Mouse (Mus musculus) midbrain, embryonic 13.5 days (tissue): ENCODE data around the gene Prss46. TPM values are rescaled to one million over a fixed set of nuclear protein-coding genes. Genes with fewer than 3 reads are reported as not detected.
"Not testable (repeated sequence)": the region's sequence is repeated elsewhere in the genome, so short reads cannot be mapped to it uniquely, and the experiment has no call there.

Source experiments
- ATAC-seq: fragments of 200-750 bp; cut with Nextera tagmentation; 2 replicates; pipeline ENCODE4 v1.8.0; 2017; ENCODE audit warnings: mild to moderate bottlenecking, moderate TSS enrichment, moderate library complexity
- H3K27ac ChIP-seq: fragments of 300-500 bp; sonication (generic); 2 replicates; pipeline ENCODE4 v1.5.1; 2015; ENCODE audit warnings: inconsistent platforms, mild to moderate bottlenecking, moderate library complexity
- H3K27me3 ChIP-seq: fragments of 300-500 bp; sonication (generic); 2 replicates; pipeline ENCODE4 v1.6.1; 2015; ENCODE audit warnings: mild to moderate bottlenecking, inconsistent platforms
- H3K36me3 ChIP-seq: fragments of 300-500 bp; sonication (generic); 2 replicates; pipeline ENCODE4 v1.6.1; 2015; ENCODE audit warnings: mild to moderate bottlenecking, inconsistent platforms
- H3K4me1 ChIP-seq: fragments of 300-500 bp; sonication (generic); replicated peaks from 2 replicates; pipeline ENCODE4 v1.6.1; 2015; ENCODE audit warnings: inconsistent platforms
- H3K4me2 ChIP-seq: fragments of 300-500 bp; sonication (generic); replicated peaks from 2 replicates; pipeline ENCODE4 v1.6.1; 2015; ENCODE audit warnings: moderate library complexity, mild to moderate bottlenecking, inconsistent platforms
- H3K4me3 ChIP-seq: fragments of 300-500 bp; sonication (generic); replicated peaks from 2 replicates; pipeline ENCODE4 v1.5.1; 2015; ENCODE audit warnings: mild to moderate bottlenecking, inconsistent platforms
- H3K9ac ChIP-seq: fragments of 300-500 bp; sonication (generic); replicated peaks from 2 replicates; pipeline ENCODE4 v1.6.1; 2015; ENCODE audit warnings: mild to moderate bottlenecking, inconsistent platforms
- H3K9me3 ChIP-seq: fragments of 300-500 bp; sonication (generic); 2 replicates; pipeline ENCODE4 v1.6.1; 2016; ENCODE audit warnings: mild to moderate bottlenecking, inconsistent platforms
- WGBS: fragments of 180-500 bp; shearing (Covaris S2); methylation state at CpG from one replicate; pipeline ENCODE4 v1.1.7; 2015; 5-methylcytosine and 5-hydroxymethylcytosine counted together
- polyA plus RNA-seq: library from polyadenylated mRNA; unstranded; fragments of >200 nt; fragmentation: Nextera tagmentation; extraction: Ambion mirVana; gene quantifications from 2 replicates; pipeline ENCODE4 v1.2.1, GENCODE M21; 2015

Prss46 gene
- polyA plus RNA-seq, result not detected in 2 replicates

GRCm38 (mm10) chr9:110844206-110844605 lies at the start of gene Prss46:
TSS of gene Prss46 (plus strand) at chr9:110844506.
- WGBS, result 91% methylated on average over 10 of the region's 10 CpGs
- H3K27me3 ChIP-seq, result no peaks in the 10 kb centered on the region
- no peak for ATAC-seq

GRCm38 (mm10) chr9:110797013-110797412 lies 47.3 kb upstream of the Prss46 start:
- ATAC-seq, result no peak
- no peak overlapping the region for H3K27ac ChIP-seq
- H3K27me3 ChIP-seq, result no peaks in the 10 kb centered on the region
- H3K4me1 ChIP-seq, result no peaks in the 10 kb centered on the region
- H3K4me3 ChIP-seq, result no peak overlapping the region
- H3K4me2 ChIP-seq, result no peak overlapping the region
- no peaks in the 10 kb centered on the region for H3K36me3 ChIP-seq
- 89% methylated on average over 10 of the region's 10 CpGs for WGBS
- H3K9me3 ChIP-seq, result no peaks in the 10 kb centered on the region
- no peak overlapping the region for H3K9ac ChIP-seq

More at GRCm38 (mm10) chr9:110844206-110844605, at the start of gene Prss46:
- H3K9me3 ChIP-seq, result no peaks in the 10 kb centered on the region
- no peak within 1 kb of the TSS for H3K4me2 ChIP-seq
- H3K9ac ChIP-seq, result no peak within 1 kb of the TSS
- H3K27ac ChIP-seq, result no peak within 1 kb of the TSS
- H3K4me3 ChIP-seq, result no peak within 1 kb of the TSS
- H3K4me1 ChIP-seq, result no peaks in the 10 kb centered on the region
- H3K36me3 ChIP-seq, result no peaks in the 10 kb centered on the region

GRCm38 (mm10) chr9:110797866-110798265 lies 46.4 kb upstream of the Prss46 start, which contains the start of gene Prss42:
TSS of gene Prss42 (plus strand) at chr9:110798166.
- no peaks in the 10 kb centered on the region for H3K9me3 ChIP-seq
- 94% methylated on average over 14 of the region's 14 CpGs for WGBS
- no peaks in the 10 kb centered on the region for H3K36me3 ChIP-seq
- no peaks in the 10 kb centered on the region for H3K27me3 ChIP-seq
- no peak within 1 kb of the TSS for H3K4me2 ChIP-seq
- no peak within 1 kb of the TSS for H3K9ac ChIP-seq
- H3K27ac ChIP-seq, result no peak within 1 kb of the TSS
- H3K4me3 ChIP-seq, result no peak within 1 kb of the TSS
- H3K4me1 ChIP-seq, result no peaks in the 10 kb centered on the region
- no peak for ATAC-seq

GRCm38 (mm10) chr9:110800834-110801479 lies 43.3 kb upstream of the Prss46 start:
- H3K36me3 ChIP-seq, result no peaks in the 10 kb centered on the region
- ATAC-seq, result no peak
- no peak overlapping the region for H3K27ac ChIP-seq
- H3K4me1 ChIP-seq, result no peaks in the 10 kb centered on the region
- no peak overlapping the region for H3K9ac ChIP-seq
- WGBS, result 90% methylated on average over 8 of the region's 8 CpGs
- no peaks in the 10 kb centered on the region for H3K27me3 ChIP-seq
- H3K4me2 ChIP-seq, result no peak overlapping the region
- no peaks in the 10 kb centered on the region for H3K9me3 ChIP-seq
- no peak overlapping the region for H3K4me3 ChIP-seq

- no peak overlapping the region for H3K9ac ChIP-seq
- H3K4me2 ChIP-seq, result no peak overlapping the region
- H3K27ac ChIP-seq, result no peak overlapping the region
- no peaks in the 10 kb centered on the region for H3K36me3 ChIP-seq
- WGBS, result 75% methylated on average over 4 of the region's 4 CpGs
- ATAC-seq, result no peak
- H3K4me3 ChIP-seq, result no peak overlapping the region
- H3K4me1 ChIP-seq, result no peaks in the 10 kb centered on the region
- no peaks in the 10 kb centered on the region for H3K27me3 ChIP-seq
- H3K9me3 ChIP-seq, result no peaks in the 10 kb centered on the region
Observed at GRCm38 (mm10) chr9:110803294-110803693, 41.0 kb upstream of the Prss46 start.

- Histone ChIP-seq H3K4me3 (no peak overlapping the region), H3K4me2 (no peak overlapping the region), H3K9ac (no peak overlapping the region), H3K27me3 (no peaks in the 10 kb centered on the region), H3K4me1 (no peaks in the 10 kb centered on the region), H3K9me3 (no peaks in the 10 kb centered on the region), H3K36me3 (no peaks in the 10 kb centered on the region), H3K27ac (no peak overlapping the region)
- 88% methylated on average over 4 of the region's 4 CpGs for WGBS
- no peak for ATAC-seq
Observed at GRCm38 (mm10) chr9:110810051-110810450, 34.3 kb upstream of the Prss46 start.

GRCm38 (mm10) chr9:110813789-110814188 lies 30.5 kb upstream of the Prss46 start, which contains the start of gene Prss44:
TSS of gene Prss44 (plus strand) at chr9:110813994.
- Histone ChIP-seq H3K9me3 (no peaks in the 10 kb centered on the region), H3K27ac (no peak within 1 kb of the TSS), H3K27me3 (no peaks in the 10 kb centered on the region), H3K4me2 (no peak within 1 kb of the TSS), H3K9ac (no peak within 1 kb of the TSS), H3K36me3 (no peaks in the 10 kb centered on the region), H3K4me1 (no peaks in the 10 kb centered on the region), H3K4me3 (no peak within 1 kb of the TSS)
- ATAC-seq, result no peak
- 69% methylated on average over 18 of the region's 18 CpGs for WGBS

DNA sequence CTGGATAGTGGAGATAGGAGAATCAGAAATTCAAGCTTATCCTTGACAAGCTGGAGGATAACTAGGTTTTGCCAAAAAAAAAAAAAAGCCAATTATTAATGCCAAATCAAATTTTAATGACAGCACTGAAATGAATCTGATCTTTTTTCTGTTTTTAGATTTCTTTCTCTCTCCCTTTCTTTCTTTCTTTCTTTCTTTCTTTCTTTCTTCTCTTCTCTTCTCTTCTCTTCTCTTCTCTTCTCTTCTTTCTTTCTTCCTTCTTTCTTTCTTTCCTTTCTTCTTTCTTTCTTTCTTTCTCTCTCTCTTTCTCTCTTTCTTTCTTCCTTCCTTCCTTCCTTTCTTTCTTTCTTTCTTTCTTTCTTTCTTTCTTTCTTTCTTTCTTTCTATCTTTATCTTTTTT lies 23.8 kb upstream of the Prss46 start:
- H3K9ac ChIP-seq, H3K9me3 ChIP-seq, H3K36me3 ChIP-seq, H3K4me2 ChIP-seq, H3K4me3 ChIP-seq, ATAC-seq, H3K4me1 ChIP-seq, H3K27me3 ChIP-seq, H3K27ac ChIP-seq: not testable (repeated sequence)

DNA sequence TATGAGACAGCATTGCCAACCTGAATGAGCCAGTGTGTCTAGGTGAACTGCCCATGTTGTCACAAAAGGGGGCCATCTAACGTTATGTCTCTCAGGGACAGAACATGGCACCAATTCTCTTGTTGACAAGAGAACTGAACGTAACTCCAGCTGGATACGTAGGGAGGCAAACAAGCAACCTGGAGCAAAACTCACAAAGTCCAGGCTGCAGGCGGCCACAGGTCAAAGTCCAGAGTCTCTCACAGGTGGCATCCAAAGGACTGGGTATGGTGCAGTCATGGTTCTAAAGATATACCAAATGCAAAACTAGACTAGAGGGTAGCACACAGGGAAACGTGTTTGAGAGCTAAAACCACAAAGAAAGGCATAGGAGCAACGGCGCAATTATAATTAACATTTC lies 22.9 kb upstream of the Prss46 start:
- no peak overlapping the region for H3K9ac ChIP-seq
- no peaks in the 10 kb centered on the region for H3K36me3 ChIP-seq

GRCm38 (mm10) chr9:110825426-110825825 lies 18.9 kb upstream of the Prss46 start:
- no peak overlapping the region for H3K4me3 ChIP-seq
- no peak overlapping the region for H3K4me2 ChIP-seq
- H3K4me1 ChIP-seq, result no peaks in the 10 kb centered on the region
- no peaks in the 10 kb centered on the region for H3K36me3 ChIP-seq
- no peak for ATAC-seq
- H3K27me3 ChIP-seq, result no peaks in the 10 kb centered on the region
- H3K9ac ChIP-seq, result no peak overlapping the region
- H3K9me3 ChIP-seq, result no peaks in the 10 kb centered on the region
- WGBS, result 84% methylated on average over 4 of the region's 4 CpGs
- no peak overlapping the region for H3K27ac ChIP-seq

More for the DNA sequence above, 22.9 kb upstream of the Prss46 start:
- H3K4me3 ChIP-seq, result no peak overlapping the region
- WGBS, result 89% methylated on average over 7 of the region's 7 CpGs
- H3K4me2 ChIP-seq, result no peak overlapping the region
- ATAC-seq, result no peak
- no peaks in the 10 kb centered on the region for H3K27me3 ChIP-seq
- H3K9me3 ChIP-seq, result no peaks in the 10 kb centered on the region
- H3K27ac ChIP-seq, result no peak overlapping the region
- H3K4me1 ChIP-seq, result no peaks in the 10 kb centered on the region

- no peak for ATAC-seq
- Histone ChIP-seq H3K4me2 (no peak overlapping the region), H3K9ac (no peak overlapping the region), H3K9me3 (no peaks in the 10 kb centered on the region), H3K36me3 (no peaks in the 10 kb centered on the region), H3K27ac (no peak overlapping the region), H3K27me3 (no peaks in the 10 kb centered on the region), H3K4me1 (no peaks in the 10 kb centered on the region), H3K4me3 (no peak overlapping the region)
- 80% methylated on average over 7 of the region's 7 CpGs for WGBS
Observed at GRCm38 (mm10) chr9:110825832-110826231, 18.5 kb upstream of the Prss46 start.

- no peak within 1 kb of the TSS for H3K4me3 ChIP-seq
- ATAC-seq, result no peak
- H3K36me3 ChIP-seq, result no peaks in the 10 kb centered on the region
- 94% methylated on average over 3 of the region's 3 CpGs for WGBS
- H3K9me3 ChIP-seq, result no peaks in the 10 kb centered on the region
- no peak within 1 kb of the TSS for H3K4me2 ChIP-seq
- H3K9ac ChIP-seq, result no peak within 1 kb of the TSS
- H3K27ac ChIP-seq, result no peak within 1 kb of the TSS
- H3K27me3 ChIP-seq, result no peaks in the 10 kb centered on the region
- no peaks in the 10 kb centered on the region for H3K4me1 ChIP-seq
Observed at GRCm38 (mm10) chr9:110826390-110826789, 17.9 kb upstream of the Prss46 start, which contains the start of gene Prss43. TSS of gene Prss43 (plus strand) at chr9:110826690.

DNA sequence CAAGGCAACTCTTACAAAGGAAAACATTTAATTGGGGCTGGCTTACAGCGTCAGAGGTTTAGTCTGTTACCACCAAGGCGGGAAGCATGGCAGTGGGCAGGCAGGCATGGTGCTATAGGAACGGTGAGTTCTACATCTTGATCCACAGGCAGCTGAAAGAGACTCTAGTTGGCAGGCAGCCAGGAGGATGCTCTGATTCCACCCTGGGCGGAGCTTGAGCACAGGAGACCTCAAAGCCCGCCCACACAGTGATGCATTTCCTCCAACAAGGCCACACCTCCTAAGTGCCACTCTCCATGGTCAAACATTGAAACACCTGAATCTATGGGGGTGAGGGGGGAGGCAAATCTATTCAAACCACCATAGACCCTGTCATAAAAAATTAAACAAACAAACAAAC lies 11.3 kb upstream of the Prss46 start:
- H3K9me3 ChIP-seq, result no peaks in the 10 kb centered on the region
- no peak overlapping the region for H3K27ac ChIP-seq
- no peak overlapping the region for H3K9ac ChIP-seq
- no peaks in the 10 kb centered on the region for H3K36me3 ChIP-seq
- H3K27me3 ChIP-seq, result no peaks in the 10 kb centered on the region
- ATAC-seq, result no peak
- 0 out of 2 replicates have a peak, but pooled peaks cover 3% of the 10 kb centered on the region for H3K4me1 ChIP-seq
- no peak overlapping the region for H3K4me2 ChIP-seq
- WGBS, result 72% methylated on average over 5 of the region's 5 CpGs
- H3K4me3 ChIP-seq, result no peak overlapping the region
